Mouse (Mus musculus): Measurements from ENCODE around the gene Pglyrp4. TPM values are rescaled to one million over a fixed set of nuclear protein-coding genes. Genes with fewer than 3 reads are reported as not detected.
"Not testable (repeated sequence)": the region's sequence is repeated elsewhere in the genome, so short reads cannot be mapped to it uniquely, and the experiment has no call there.

Gene Pglyrp4
- total and polyA plus RNA-seq, 3 experiments = not detected

DNA sequence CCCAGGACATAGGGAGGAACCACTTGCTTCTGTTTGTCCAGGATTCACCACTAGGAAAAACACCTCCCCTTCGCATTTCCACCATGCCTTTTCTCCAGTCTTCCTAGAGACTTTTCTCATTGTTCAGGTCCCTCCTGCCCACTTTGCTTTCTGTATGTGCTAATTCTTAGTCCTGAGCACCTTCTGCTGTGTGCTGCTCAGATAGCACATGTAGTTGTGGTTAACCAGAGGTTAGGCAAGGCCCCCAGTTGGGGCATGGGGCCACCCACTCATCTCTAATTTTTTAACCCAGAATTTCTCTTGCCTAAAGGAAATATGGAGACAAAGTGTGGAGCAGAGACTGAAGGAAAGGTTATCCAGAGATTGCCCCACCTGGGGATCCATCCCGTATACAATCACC is 24.5 kb upstream of the Pglyrp4 start:
- TF ChIP-seq POLR2AphosphoS5 (IDR thresholded peaks at IDR 0.05; ENCODE audit: insufficient replicate concordance, low read depth, low read length) (no peak), TAL1 (conservative IDR thresholded peaks at IDR 0.05; ENCODE audit: low read depth, low read length) (no peak), GATA2 (IDR thresholded peaks at IDR 0.05; ENCODE audit: borderline replicate concordance, low read depth, low read length) (no peak), GATA1 (IDR thresholded peaks at IDR 0.05; ENCODE audit: borderline replicate concordance, low read length) (no peak), CTCF (IDR thresholded peaks at IDR 0.05; ENCODE audit: low read depth, low read length) (no peak)
- ATAC-seq (ENCODE audit: extremely low read depth, insufficient number of reproducible peaks, low FRiP score, poor library complexity, severe bottlenecking) (no peak), DNase-seq (ENCODE audit: low spot score) (no peak)
- Histone ChIP-seq H3K4me1 (ENCODE audit: insufficient read depth, low read depth, low read length) (no peaks in the 10 kb centered on the region), H3K9me3 (replicated peaks) (no peaks in the 10 kb centered on the region), H3K27me3 (ENCODE audit: insufficient read depth, low read length) (no peaks in the 10 kb centered on the region), H3K36me3 (replicated peaks) (no peaks in the 10 kb centered on the region), H3K4me3 (ENCODE audit: low read depth, low read length) (no peak overlapping the region)

DNA sequence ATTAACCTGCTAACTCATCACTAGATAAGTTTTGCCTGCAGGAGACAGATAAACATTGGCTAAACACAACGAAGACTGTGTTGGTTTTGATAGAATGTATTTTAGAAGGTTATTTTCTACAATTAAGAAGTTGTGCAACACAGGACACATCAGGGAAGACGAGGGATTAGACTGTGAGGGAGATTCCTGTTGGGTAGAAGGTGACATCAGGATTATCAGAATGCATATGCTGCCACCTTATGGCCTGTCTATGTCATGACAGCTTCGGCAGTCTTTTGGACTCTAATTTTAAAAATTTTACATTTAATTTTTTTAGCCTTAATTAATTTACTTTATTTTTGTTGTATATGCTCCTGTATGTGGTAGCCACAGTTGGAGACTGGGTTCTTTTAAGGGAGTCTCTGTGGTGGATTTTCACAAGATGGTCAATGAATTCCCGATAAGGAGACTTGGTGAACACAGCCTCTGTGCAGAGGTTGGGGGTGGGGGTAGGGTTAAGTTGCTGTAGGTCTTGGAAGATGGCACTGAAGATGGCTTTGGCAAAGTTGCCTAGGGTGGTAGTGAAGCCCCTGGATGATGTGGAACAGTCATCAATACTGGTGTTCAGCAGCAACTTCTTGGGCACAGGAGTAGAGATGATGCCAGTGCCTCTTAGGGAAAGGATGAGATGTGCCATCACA is 18.0 kb upstream of the Pglyrp4 start:
- DNase-seq (ENCODE audit: low spot score) (peak; percentile 18), ATAC-seq (ENCODE audit: extremely low read depth, insufficient number of reproducible peaks, low FRiP score, poor library complexity, severe bottlenecking) (no peak)
- Histone ChIP-seq H3K4me3 (ENCODE audit: low read depth, low read length) (no peak overlapping the region), H3K36me3 (replicated peaks) (no peaks in the 10 kb centered on the region), H3K4me1 (ENCODE audit: insufficient read depth, low read depth, low read length) (no peaks in the 10 kb centered on the region), H3K27me3 (ENCODE audit: insufficient read depth, low read length) (peaks cover 3% of the 10 kb centered on the region; the same call in 1 of the 2 replicates), H3K9me3 (replicated peaks) (no peaks in the 10 kb centered on the region)
- TF ChIP-seq TAL1 (conservative IDR thresholded peaks at IDR 0.05; ENCODE audit: low read depth, low read length) (no peak), CTCF (IDR thresholded peaks at IDR 0.05; ENCODE audit: low read depth, low read length) (peak; percentile 36; the same call in 1 of the 2 replicates)

DNA sequence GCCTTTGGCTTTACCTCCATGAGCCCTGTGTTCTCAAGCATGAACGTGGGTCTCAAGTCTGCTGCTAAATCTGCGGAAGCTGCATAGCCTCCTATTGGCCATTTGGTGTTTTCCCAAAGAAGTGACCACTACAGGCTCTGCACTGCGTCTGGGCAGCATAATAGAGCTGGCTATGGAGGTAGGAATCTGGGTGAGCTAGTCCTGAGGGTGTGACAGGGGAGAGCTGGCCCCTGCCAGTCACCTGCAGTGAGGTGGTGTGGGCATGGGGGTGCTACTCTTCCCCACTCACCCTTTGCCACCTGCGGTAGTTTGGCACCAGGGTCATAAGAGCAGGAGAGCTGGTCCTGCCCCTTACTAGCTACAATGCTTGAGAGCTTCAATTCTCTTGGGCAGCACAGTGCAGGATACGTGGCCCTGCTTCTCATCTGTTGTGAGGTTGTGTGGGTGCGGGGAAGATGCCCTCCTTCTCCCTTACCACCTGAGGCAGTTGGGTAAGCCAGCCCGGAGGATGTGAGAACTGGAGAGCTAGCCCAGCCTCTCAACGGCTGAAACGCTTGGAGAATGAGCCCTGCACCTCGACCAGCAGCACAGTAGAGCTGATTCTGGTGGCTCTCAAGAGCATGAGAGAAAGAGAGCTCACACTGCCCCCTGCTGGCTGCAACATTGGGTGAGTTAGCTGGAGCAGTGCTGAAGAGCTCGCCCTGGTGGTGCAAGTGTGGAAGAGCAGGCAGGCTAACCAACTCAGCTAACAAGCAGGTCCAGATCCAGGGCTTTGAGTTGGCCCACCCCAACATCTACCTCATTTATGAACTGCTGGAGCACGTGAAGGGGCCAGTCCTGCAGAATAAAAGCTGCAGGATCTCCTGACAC is 16.9 kb upstream of the Pglyrp4 start:
- Histone ChIP-seq H3K27me3 (ENCODE audit: insufficient read depth, low read length) (peaks cover 3% of the 10 kb centered on the region; the same call in 1 of the 2 replicates), H3K9me3 (replicated peaks) (no peaks in the 10 kb centered on the region), H3K4me3 (ENCODE audit: low read depth, low read length) (no peak overlapping the region), H3K36me3 (replicated peaks) (no peaks in the 10 kb centered on the region), H3K4me1 (ENCODE audit: insufficient read depth, low read depth, low read length) (no peaks in the 10 kb centered on the region)
- DNase-seq (ENCODE audit: low spot score) = peak; percentile 10
- TF ChIP-seq GATA2 (IDR thresholded peaks at IDR 0.05; ENCODE audit: borderline replicate concordance, low read depth, low read length) (no peak), GATA1 (IDR thresholded peaks at IDR 0.05; ENCODE audit: borderline replicate concordance, low read length) (no peak), TAL1 (conservative IDR thresholded peaks at IDR 0.05; ENCODE audit: low read depth, low read length) (no peak), POLR2AphosphoS5 (IDR thresholded peaks at IDR 0.05; ENCODE audit: insufficient replicate concordance, low read depth, low read length) (no peak), CTCF (IDR thresholded peaks at IDR 0.05; ENCODE audit: low read depth, low read length) (peak; percentile 75)
- peak; percentile 66 for ATAC-seq (ENCODE audit: extremely low read depth, insufficient number of reproducible peaks, low FRiP score, poor library complexity, severe bottlenecking)

DNA sequence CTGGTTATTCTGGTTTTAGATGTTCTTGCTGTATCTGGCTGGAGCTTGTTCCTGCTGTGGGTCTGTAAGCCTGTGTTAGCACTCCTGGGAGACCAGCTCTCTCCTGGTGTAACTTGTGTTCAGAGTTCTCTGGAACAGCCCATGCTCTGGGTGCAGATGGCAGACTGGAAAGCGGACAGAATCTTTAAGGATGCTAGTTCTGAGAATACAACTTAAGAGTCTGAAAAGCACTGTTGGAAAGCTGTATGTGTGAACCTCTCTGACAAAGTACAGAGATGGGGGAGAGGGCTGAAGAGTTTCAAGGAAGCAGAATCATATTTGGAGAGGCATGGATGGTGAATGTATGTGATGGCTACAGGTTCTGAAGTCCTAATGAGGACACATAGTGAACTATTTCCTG is 23.0 kb downstream of the Pglyrp4 start:
- TF ChIP-seq TAL1 (conservative IDR thresholded peaks at IDR 0.05; ENCODE audit: low read depth, low read length) (no peak), CTCF (IDR thresholded peaks at IDR 0.05; ENCODE audit: low read depth, low read length) (no peak), POLR2AphosphoS5 (IDR thresholded peaks at IDR 0.05; ENCODE audit: insufficient replicate concordance, low read depth, low read length) (no peak), GATA1 (IDR thresholded peaks at IDR 0.05; ENCODE audit: borderline replicate concordance, low read length) (no peak), GATA2 (IDR thresholded peaks at IDR 0.05; ENCODE audit: borderline replicate concordance, low read depth, low read length) (no peak)
- Histone ChIP-seq H3K4me3 (ENCODE audit: low read depth, low read length) (no peak overlapping the region), H3K4me1 (ENCODE audit: insufficient read depth, low read depth, low read length) (no peaks in the 10 kb centered on the region), H3K9me3 (replicated peaks) (no peaks in the 10 kb centered on the region), H3K27me3 (ENCODE audit: insufficient read depth, low read length) (no peaks in the 10 kb centered on the region), H3K36me3 (replicated peaks) (no peaks in the 10 kb centered on the region)
- DNase-seq (ENCODE audit: low spot score) (no peak), ATAC-seq (ENCODE audit: extremely low read depth, insufficient number of reproducible peaks, low FRiP score, poor library complexity, severe bottlenecking) (no peak)

DNA sequence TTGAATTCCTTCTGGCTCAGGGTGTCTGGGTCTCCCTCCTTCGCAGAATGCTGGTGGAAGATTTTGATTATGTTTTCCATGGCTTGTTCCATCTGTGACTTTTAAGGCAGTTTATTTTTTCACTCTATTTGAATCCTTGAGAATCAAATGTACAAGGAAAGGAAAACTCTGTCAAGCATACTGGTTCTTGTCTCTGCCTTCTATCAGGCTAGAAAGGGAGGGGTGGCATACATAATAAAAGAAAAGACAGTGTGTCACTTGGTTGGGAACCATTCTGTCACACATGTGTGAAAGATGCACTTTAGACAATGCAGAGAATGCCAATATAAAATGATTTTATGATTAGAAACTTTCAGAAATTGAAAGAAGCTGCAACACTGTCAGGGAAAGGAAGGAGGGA is 51.1 kb downstream of the Pglyrp4 start, which contains the start of gene Gm5849:
Gm5849 (minus strand) TSS at position 101 of the 400 bp plus-strand sequence.
- ATAC-seq (ENCODE audit: extremely low read depth, insufficient number of reproducible peaks, low FRiP score, poor library complexity, severe bottlenecking); H3K27me3 ChIP-seq (ENCODE audit: insufficient read depth, low read length); H3K9me3 ChIP-seq (replicated peaks); H3K4me1 ChIP-seq (ENCODE audit: insufficient read depth, low read depth, low read length); DNase-seq (ENCODE audit: low spot score); H3K4me3 ChIP-seq (ENCODE audit: low read depth, low read length); H3K36me3 ChIP-seq (replicated peaks): not testable (repeated sequence)

Other genes with a start within 250 kb of the Pglyrp4 start
- 58.0 and 61.9 TPM in 2 replicates for gene Snapin, start 235.9 kb upstream of the Pglyrp4 start, total RNA-seq (2014; fragmentation: Nextera tagmentation)
- 42.5 and 46.2 TPM in 2 replicates for gene Snapin, start 235.9 kb upstream of the Pglyrp4 start, total RNA-seq (2017)
- gene Snapin, start 235.9 kb upstream of the Pglyrp4 start, polyA plus RNA-seq (2012) = 3.4 and 3.5 TPM in 2 replicates
- gene Chtop, start 217.4 kb upstream of the Pglyrp4 start, total RNA-seq (2014; fragmentation: Nextera tagmentation) = 78.6 and 89.8 TPM in 2 replicates
- 133 and 135 TPM in 2 replicates for gene Chtop, start 217.4 kb upstream of the Pglyrp4 start, total RNA-seq (2017)
- 97.0 and 110 TPM in 2 replicates for gene Chtop, start 217.4 kb upstream of the Pglyrp4 start, polyA plus RNA-seq (2012)
- 26.6 and 38.4 TPM in 2 replicates for gene S100a1, start 212.5 kb upstream of the Pglyrp4 start, total RNA-seq (2014; fragmentation: Nextera tagmentation)
- 40.8 and 42.9 TPM in 2 replicates for gene S100a1, start 212.5 kb upstream of the Pglyrp4 start, total RNA-seq (2017)
- gene S100a1, start 212.5 kb upstream of the Pglyrp4 start, polyA plus RNA-seq (2012) = 2.6 and 5.1 TPM in 2 replicates
- gene S100a13, start 212.5 kb upstream of the Pglyrp4 start, total RNA-seq (2014; fragmentation: Nextera tagmentation) = 22.9 and 25.3 TPM in 2 replicates
- gene S100a13, start 212.5 kb upstream of the Pglyrp4 start, total RNA-seq (2017) = 67.3 and 70.2 TPM in 2 replicates
- 1.8 and 2.4 TPM in 2 replicates for gene S100a13, start 212.5 kb upstream of the Pglyrp4 start, polyA plus RNA-seq (2012)
- gene S100a14, start 200.1 kb upstream of the Pglyrp4 start, total RNA-seq (2014; fragmentation: Nextera tagmentation) = not detected in 2 replicates
- gene S100a14, start 200.1 kb upstream of the Pglyrp4 start, total RNA-seq (2017) = 0.12 TPM in 1 of 2 replicates, not detected in the other
- not detected in 2 replicates for gene S100a14, start 200.1 kb upstream of the Pglyrp4 start, polyA plus RNA-seq (2012)
- not detected in 2 replicates for gene S100a16, start 189.7 kb upstream of the Pglyrp4 start, total RNA-seq (2014; fragmentation: Nextera tagmentation)
- gene S100a16, start 189.7 kb upstream of the Pglyrp4 start, total RNA-seq (2017) = not detected in 2 replicates
- not detected in 2 replicates for gene S100a16, start 189.7 kb upstream of the Pglyrp4 start, polyA plus RNA-seq (2012)
- gene S100a3, start 166.3 kb upstream of the Pglyrp4 start, total RNA-seq (2014; fragmentation: Nextera tagmentation) = not detected in 2 replicates
- 0.12 and 0.22 TPM in 2 replicates for gene S100a3, start 166.3 kb upstream of the Pglyrp4 start, total RNA-seq (2017)
- not detected in 2 replicates for gene S100a3, start 166.3 kb upstream of the Pglyrp4 start, polyA plus RNA-seq (2012)
- not detected in 2 replicates for gene S100a2, start 136.7 kb upstream of the Pglyrp4 start, total RNA-seq (2014; fragmentation: Nextera tagmentation)
- not detected in 2 replicates for gene S100a2, start 136.7 kb upstream of the Pglyrp4 start, total RNA-seq (2017)
- not detected in 2 replicates for gene S100a2, start 136.7 kb upstream of the Pglyrp4 start, polyA plus RNA-seq (2012)
- not detected in 2 replicates for gene Gm42674, start 125.0 kb upstream of the Pglyrp4 start, total RNA-seq (2014; fragmentation: Nextera tagmentation)
- gene Gm42674, start 125.0 kb upstream of the Pglyrp4 start, total RNA-seq (2017) = not detected in 2 replicates
- not detected in 2 replicates for gene Gm42674, start 125.0 kb upstream of the Pglyrp4 start, polyA plus RNA-seq (2012)
- gene S100a4, start 123.1 kb upstream of the Pglyrp4 start, total RNA-seq (2014; fragmentation: Nextera tagmentation) = not detected in 2 replicates
- 0.64 TPM in 1 of 2 replicates, not detected in the other for gene S100a4, start 123.1 kb upstream of the Pglyrp4 start, total RNA-seq (2017)
- gene S100a4, start 123.1 kb upstream of the Pglyrp4 start, polyA plus RNA-seq (2012) = not detected in 2 replicates
- not detected in 2 replicates for gene S100a5, start 118.4 kb upstream of the Pglyrp4 start, total RNA-seq (2014; fragmentation: Nextera tagmentation)
- gene S100a5, start 118.4 kb upstream of the Pglyrp4 start, total RNA-seq (2017) = not detected in 2 replicates
- not detected in 2 replicates for gene S100a5, start 118.4 kb upstream of the Pglyrp4 start, polyA plus RNA-seq (2012)
- gene S100a6, start 114.0 kb upstream of the Pglyrp4 start, total RNA-seq (2014; fragmentation: Nextera tagmentation) = not detected in 2 replicates
- 0.35 TPM in 1 of 2 replicates, not detected in the other for gene S100a6, start 114.0 kb upstream of the Pglyrp4 start, total RNA-seq (2017)
- gene S100a6, start 114.0 kb upstream of the Pglyrp4 start, polyA plus RNA-seq (2012) = not detected in 2 replicates
- gene S100a7a, start 72.9 kb upstream of the Pglyrp4 start, total RNA-seq (2014; fragmentation: Nextera tagmentation) = not detected in 2 replicates
- not detected in 2 replicates for gene S100a7a, start 72.9 kb upstream of the Pglyrp4 start, total RNA-seq (2017)
- gene S100a7a, start 72.9 kb upstream of the Pglyrp4 start, polyA plus RNA-seq (2012) = not detected in 2 replicates
- 2.4 TPM in 1 of 2 replicates, not detected in the other for gene S100a8, start 57.9 kb upstream of the Pglyrp4 start, total RNA-seq (2014; fragmentation: Nextera tagmentation)
- not detected in 2 replicates for gene S100a8, start 57.9 kb upstream of the Pglyrp4 start, total RNA-seq (2017)
- not detected in 2 replicates for gene S100a8, start 57.9 kb upstream of the Pglyrp4 start, polyA plus RNA-seq (2012)
- gene S100a9, start 31.2 kb upstream of the Pglyrp4 start, total RNA-seq (2014; fragmentation: Nextera tagmentation) = not detected in 2 replicates
- 0.41 TPM in 1 of 2 replicates, not detected in the other for gene S100a9, start 31.2 kb upstream of the Pglyrp4 start, total RNA-seq (2017)
- gene S100a9, start 31.2 kb upstream of the Pglyrp4 start, polyA plus RNA-seq (2012) = 0.20 TPM in 1 of 2 replicates, not detected in the other
- gene Gm5849, start 51.0 kb downstream of the Pglyrp4 start, total RNA-seq (2014; fragmentation: Nextera tagmentation) = not detected in 2 replicates
- not detected in 2 replicates for gene Gm5849, start 51.0 kb downstream of the Pglyrp4 start, total RNA-seq (2017)
- not detected in 2 replicates for gene Gm5849, start 51.0 kb downstream of the Pglyrp4 start, polyA plus RNA-seq (2012)